Mouse (Mus musculus): Measurements from ENCODE around the gene Csf2rb. TPM values are rescaled to one million over a fixed set of nuclear protein-coding genes. Genes with fewer than 3 reads are reported as not detected.
A peak's percentile ranks its signal among the peaks of the same experiment; 100 is the strongest.

Gene Csf2rb
- total and polyA plus RNA-seq, 3 experiments, result 145 to 219 (median 178) TPM

- peaks cover 23% of the 10 kb centered on the region for H3K4me1 ChIP-seq (ENCODE audit: insufficient read depth, low read depth, low read length)
- H3K9me3 ChIP-seq (replicated peaks), result no peaks in the 10 kb centered on the region
- H3K27me3 ChIP-seq (ENCODE audit: insufficient read depth, low read length), result peaks cover 59% of the 10 kb centered on the region
- no peak overlapping the region for H3K4me3 ChIP-seq (ENCODE audit: low read depth, low read length)
- DNase-seq (ENCODE audit: low spot score) (no peak), ATAC-seq (ENCODE audit: extremely low read depth, insufficient number of reproducible peaks, low FRiP score, poor library complexity, severe bottlenecking) (no peak)
- TF ChIP-seq CTCF (IDR thresholded peaks at IDR 0.05; ENCODE audit: low read depth, low read length) (no peak), GATA2 (IDR thresholded peaks at IDR 0.05; ENCODE audit: borderline replicate concordance, low read depth, low read length) (no peak), TAL1 (conservative IDR thresholded peaks at IDR 0.05; ENCODE audit: low read depth, low read length) (no peak), GATA1 (IDR thresholded peaks at IDR 0.05; ENCODE audit: borderline replicate concordance, low read length) (no peak), POLR2AphosphoS5 (IDR thresholded peaks at IDR 0.05; ENCODE audit: insufficient replicate concordance, low read depth, low read length) (no peak)
- peaks cover 9% of the 10 kb centered on the region for H3K36me3 ChIP-seq (replicated peaks)
Observed at GRCm38 (mm10) chr15:78299641-78300040, 25.9 kb upstream of the Csf2rb start.

DNA sequence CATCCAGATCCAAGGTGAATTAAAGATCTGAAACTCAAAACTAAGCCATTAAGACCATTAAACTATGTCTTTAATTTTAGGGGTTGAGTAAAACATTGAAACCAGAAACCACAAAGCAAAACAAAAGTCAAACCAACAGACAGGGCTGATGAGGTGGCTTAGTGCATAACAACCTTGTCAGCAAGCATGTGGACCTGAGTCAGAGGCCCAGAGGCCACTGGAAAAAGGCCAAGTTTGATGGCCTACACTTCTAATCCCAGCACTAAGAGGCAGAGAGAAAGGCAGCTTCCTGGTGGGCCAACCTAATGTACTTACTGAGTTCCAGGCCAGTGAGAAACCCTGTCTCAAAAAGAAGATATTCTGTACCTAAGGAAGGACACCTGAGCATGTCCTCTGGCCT, 24.8 kb upstream of the Csf2rb start:
- ATAC-seq (ENCODE audit: extremely low read depth, insufficient number of reproducible peaks, low FRiP score, poor library complexity, severe bottlenecking) (no peak), DNase-seq (ENCODE audit: low spot score) (no peak)
- no peaks in the 10 kb centered on the region for H3K9me3 ChIP-seq (replicated peaks)
- no peak for TF ChIP-seq CTCF (IDR thresholded peaks at IDR 0.05; ENCODE audit: low read depth, low read length)
- no peak for TF ChIP-seq GATA2 (IDR thresholded peaks at IDR 0.05; ENCODE audit: borderline replicate concordance, low read depth, low read length)
- TF ChIP-seq TAL1 (conservative IDR thresholded peaks at IDR 0.05; ENCODE audit: low read depth, low read length), result no peak
- no peak for TF ChIP-seq POLR2AphosphoS5 (IDR thresholded peaks at IDR 0.05; ENCODE audit: insufficient replicate concordance, low read depth, low read length)
- TF ChIP-seq GATA1 (IDR thresholded peaks at IDR 0.05; ENCODE audit: borderline replicate concordance, low read length), result no peak
- no peak overlapping the region for H3K4me3 ChIP-seq (ENCODE audit: low read depth, low read length)
- H3K27me3 ChIP-seq (ENCODE audit: insufficient read depth, low read length), result peaks cover 67% of the 10 kb centered on the region
- H3K36me3 ChIP-seq (replicated peaks), result peaks cover 9% of the 10 kb centered on the region
- peaks cover 34% of the 10 kb centered on the region for H3K4me1 ChIP-seq (ENCODE audit: insufficient read depth, low read depth, low read length)

- H3K36me3 ChIP-seq (replicated peaks), result no peaks in the 10 kb centered on the region
- H3K9me3 ChIP-seq (replicated peaks), result no peaks in the 10 kb centered on the region
- peaks cover 66% of the 10 kb centered on the region for H3K27me3 ChIP-seq (ENCODE audit: insufficient read depth, low read length)
- peaks cover 52% of the 10 kb centered on the region for H3K4me1 ChIP-seq (ENCODE audit: insufficient read depth, low read depth, low read length)
- TF ChIP-seq CTCF (IDR thresholded peaks at IDR 0.05; ENCODE audit: low read depth, low read length) (no peak), POLR2AphosphoS5 (IDR thresholded peaks at IDR 0.05; ENCODE audit: insufficient replicate concordance, low read depth, low read length) (no peak), GATA2 (IDR thresholded peaks at IDR 0.05; ENCODE audit: borderline replicate concordance, low read depth, low read length) (no peak), GATA1 (IDR thresholded peaks at IDR 0.05; ENCODE audit: borderline replicate concordance, low read length) (no peak), TAL1 (conservative IDR thresholded peaks at IDR 0.05; ENCODE audit: low read depth, low read length) (no peak)
- ATAC-seq (ENCODE audit: extremely low read depth, insufficient number of reproducible peaks, low FRiP score, poor library complexity, severe bottlenecking), result no peak
- no peak for DNase-seq (ENCODE audit: low spot score)
- H3K4me3 ChIP-seq (ENCODE audit: low read depth, low read length), result peak overlapping the region; percentile 24; the same call in 1 of the 2 replicates
Observed at GRCm38 (mm10) chr15:78302718-78303117, 22.8 kb upstream of the Csf2rb start.

DNA sequence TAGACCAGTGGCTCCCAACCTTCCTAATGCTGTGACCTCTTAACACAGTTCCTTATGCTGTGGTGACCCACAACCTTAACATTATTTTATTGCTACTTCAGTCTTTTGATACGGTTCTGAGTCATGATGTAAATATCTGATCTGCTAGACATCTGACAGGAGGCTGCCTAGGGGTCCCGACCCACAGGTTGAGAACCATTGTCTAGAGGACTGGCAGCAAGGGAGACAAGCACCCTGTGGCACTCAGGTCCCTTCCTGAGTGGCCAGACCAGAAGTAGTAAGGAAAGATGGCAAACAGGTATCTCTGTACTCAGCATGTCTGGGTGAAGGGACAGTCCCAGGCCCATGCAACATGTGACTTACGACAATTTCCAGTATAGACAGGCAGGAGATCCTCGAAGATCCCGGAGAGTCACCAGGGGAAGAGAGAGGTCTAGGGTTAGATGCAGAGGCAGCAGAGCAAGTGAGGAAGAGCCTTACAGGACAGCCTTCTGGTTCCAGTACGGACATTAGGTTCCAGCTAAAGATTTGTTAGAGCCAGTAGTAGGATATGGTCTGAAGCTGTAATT, 21.8 kb upstream of the Csf2rb start:
- H3K27me3 ChIP-seq (ENCODE audit: insufficient read depth, low read length), result peaks cover 67% of the 10 kb centered on the region

DNA sequence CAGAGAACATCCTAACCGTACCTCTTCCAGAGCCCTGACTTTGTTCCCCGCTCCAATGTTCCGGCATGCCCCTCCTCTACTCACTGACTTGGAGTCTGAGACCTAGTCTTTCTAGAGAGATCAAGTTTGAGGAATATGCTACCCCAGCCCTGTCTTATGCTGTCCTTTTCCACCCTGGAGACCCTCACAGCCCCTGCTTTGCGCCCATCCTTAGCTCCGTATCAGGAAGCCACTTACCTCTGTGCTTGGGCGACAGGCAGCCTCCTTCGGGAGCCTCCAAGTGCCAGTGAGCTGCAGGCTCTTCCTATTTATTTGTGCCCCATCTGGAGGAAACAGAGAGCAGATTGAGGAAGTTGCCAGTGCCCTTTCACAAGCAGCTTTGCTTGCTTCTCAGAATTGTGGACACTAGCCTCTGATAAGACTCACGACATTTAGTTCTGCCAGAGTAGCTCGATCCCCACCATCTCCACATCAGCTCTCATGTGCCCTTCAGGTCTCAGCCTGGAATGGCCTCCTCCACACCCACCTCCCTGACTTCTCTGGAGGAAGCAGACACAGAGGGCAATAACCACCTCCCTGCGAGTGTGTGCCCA, 20.1 kb upstream of the Csf2rb start, which contains the start of gene Csf2rb2:
TSS of gene Csf2rb2 (minus strand) at position 381 of the 593 bp plus-strand sequence.
- no peak for DNase-seq (ENCODE audit: low spot score)
- TF ChIP-seq GATA1 (IDR thresholded peaks at IDR 0.05; ENCODE audit: borderline replicate concordance, low read length) (no peak), POLR2AphosphoS5 (IDR thresholded peaks at IDR 0.05; ENCODE audit: insufficient replicate concordance, low read depth, low read length) (no peak), TAL1 (conservative IDR thresholded peaks at IDR 0.05; ENCODE audit: low read depth, low read length) (no peak; the same call in 1 of the 2 replicates), CTCF (IDR thresholded peaks at IDR 0.05; ENCODE audit: low read depth, low read length) (no peak), GATA2 (IDR thresholded peaks at IDR 0.05; ENCODE audit: borderline replicate concordance, low read depth, low read length) (no peak)
- Histone ChIP-seq H3K27me3 (ENCODE audit: insufficient read depth, low read length) (peaks cover 72% of the 10 kb centered on the region), H3K4me1 (ENCODE audit: insufficient read depth, low read depth, low read length) (peaks cover 65% of the 10 kb centered on the region), H3K4me3 (ENCODE audit: low read depth, low read length) (peak within 1 kb of the TSS; percentile 64), H3K36me3 (replicated peaks) (no peaks in the 10 kb centered on the region), H3K9me3 (replicated peaks) (no peaks in the 10 kb centered on the region)
- ATAC-seq (ENCODE audit: extremely low read depth, insufficient number of reproducible peaks, low FRiP score, poor library complexity, severe bottlenecking), result peak; percentile 71

More for the DNA sequence above, 21.8 kb upstream of the Csf2rb start:
- H3K4me3 ChIP-seq (ENCODE audit: low read depth, low read length), result peak overlapping the region; percentile 21; the same call in 1 of the 2 replicates
- no peaks in the 10 kb centered on the region for H3K9me3 ChIP-seq (replicated peaks)
- no peak for TF ChIP-seq TAL1 (conservative IDR thresholded peaks at IDR 0.05; ENCODE audit: low read depth, low read length)
- no peak for TF ChIP-seq POLR2AphosphoS5 (IDR thresholded peaks at IDR 0.05; ENCODE audit: insufficient replicate concordance, low read depth, low read length)
- TF ChIP-seq GATA2 (IDR thresholded peaks at IDR 0.05; ENCODE audit: borderline replicate concordance, low read depth, low read length), result no peak
- TF ChIP-seq GATA1 (IDR thresholded peaks at IDR 0.05; ENCODE audit: borderline replicate concordance, low read length), result no peak
- DNase-seq (ENCODE audit: low spot score) (no peak), ATAC-seq (ENCODE audit: extremely low read depth, insufficient number of reproducible peaks, low FRiP score, poor library complexity, severe bottlenecking) (no peak)
- no peaks in the 10 kb centered on the region for H3K36me3 ChIP-seq (replicated peaks)
- H3K4me1 ChIP-seq (ENCODE audit: insufficient read depth, low read depth, low read length), result peaks cover 57% of the 10 kb centered on the region

- Histone ChIP-seq H3K4me3 (ENCODE audit: low read depth, low read length) (no peak overlapping the region), H3K9me3 (replicated peaks) (no peaks in the 10 kb centered on the region), H3K27me3 (ENCODE audit: insufficient read depth, low read length) (peaks cover 62% of the 10 kb centered on the region), H3K36me3 (replicated peaks) (no peaks in the 10 kb centered on the region), H3K4me1 (ENCODE audit: insufficient read depth, low read depth, low read length) (peaks cover 71% of the 10 kb centered on the region)
- TF ChIP-seq GATA1 (IDR thresholded peaks at IDR 0.05; ENCODE audit: borderline replicate concordance, low read length) (no peak), TAL1 (conservative IDR thresholded peaks at IDR 0.05; ENCODE audit: low read depth, low read length) (no peak), CTCF (IDR thresholded peaks at IDR 0.05; ENCODE audit: low read depth, low read length) (no peak), POLR2AphosphoS5 (IDR thresholded peaks at IDR 0.05; ENCODE audit: insufficient replicate concordance, low read depth, low read length) (no peak), GATA2 (IDR thresholded peaks at IDR 0.05; ENCODE audit: borderline replicate concordance, low read depth, low read length) (no peak)
- DNase-seq (ENCODE audit: low spot score) (no peak), ATAC-seq (ENCODE audit: extremely low read depth, insufficient number of reproducible peaks, low FRiP score, poor library complexity, severe bottlenecking) (no peak)
Observed at GRCm38 (mm10) chr15:78309865-78310264, 15.7 kb upstream of the Csf2rb start.

All from G1E (cell line).